Mouse (Mus musculus): Measurements from ENCODE around the gene Btaf1. TPM values are rescaled to one million over a fixed set of nuclear protein-coding genes. Genes with fewer than 3 reads are reported as not detected.
"Not testable (repeated sequence)": the region's sequence is repeated elsewhere in the genome, so short reads cannot be mapped to it uniquely, and the experiment has no call there.

Btaf1 gene
- polyA plus RNA-seq, 1 experiment = 4.0 TPM

GRCm38 (mm10) chr19:36918441-36919301 lies 7.2 kb upstream of the Btaf1 start:
- WGBS = under 1% methylated on average over 85 of the region's 85 CpGs
- no peak for DNase-seq (ENCODE audit: low read depth, low spot score)

DNA sequence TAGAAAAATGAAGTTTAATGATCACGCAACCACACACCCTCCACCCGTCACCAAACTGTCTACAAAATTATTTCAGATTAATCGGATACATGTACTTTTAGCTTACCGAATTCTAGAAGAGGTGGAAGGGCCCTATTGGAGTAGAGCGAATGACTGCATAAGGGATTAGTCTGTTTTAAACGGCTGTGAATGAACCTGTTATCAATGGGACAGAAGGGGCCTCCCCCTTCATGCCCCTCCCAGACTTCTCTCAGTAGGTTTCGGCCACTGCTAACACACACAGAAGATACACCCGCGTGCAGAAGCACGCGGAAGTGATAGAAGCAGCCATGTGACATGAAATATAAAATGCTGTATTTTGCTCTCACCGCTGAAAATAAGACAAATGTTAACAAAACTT lies 6.4 kb upstream of the Btaf1 start, which contains the start of gene Fgfbp3:
Gene Fgfbp3, minus strand, starts transcription at position 150 of the 400 bp plus-strand sequence.
- no peak for DNase-seq (ENCODE audit: low read depth, low spot score)
- 9% methylated on average over 12 of the region's 12 CpGs for WGBS

DNA sequence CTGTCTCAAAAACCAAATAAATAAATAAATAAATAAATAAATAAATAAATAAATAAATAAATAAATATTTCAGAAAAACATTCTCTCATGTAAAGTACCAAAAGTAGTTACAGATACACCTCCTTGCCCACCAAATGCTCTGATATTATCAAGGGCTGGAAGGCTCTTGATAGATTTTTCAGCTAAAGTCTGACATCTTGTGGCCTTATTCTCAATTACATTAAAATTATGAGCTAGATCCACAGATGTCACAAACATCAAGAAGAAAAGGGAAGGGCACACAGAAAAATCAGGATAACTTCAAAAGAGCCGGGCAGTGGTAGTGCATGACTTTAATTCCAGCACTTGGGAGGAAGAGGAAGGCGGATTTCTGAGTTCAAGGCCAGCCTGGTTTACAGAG lies 3.9 kb upstream of the Btaf1 start:
- 15% methylated on average over 2 of the region's 2 CpGs for WGBS

DNA sequence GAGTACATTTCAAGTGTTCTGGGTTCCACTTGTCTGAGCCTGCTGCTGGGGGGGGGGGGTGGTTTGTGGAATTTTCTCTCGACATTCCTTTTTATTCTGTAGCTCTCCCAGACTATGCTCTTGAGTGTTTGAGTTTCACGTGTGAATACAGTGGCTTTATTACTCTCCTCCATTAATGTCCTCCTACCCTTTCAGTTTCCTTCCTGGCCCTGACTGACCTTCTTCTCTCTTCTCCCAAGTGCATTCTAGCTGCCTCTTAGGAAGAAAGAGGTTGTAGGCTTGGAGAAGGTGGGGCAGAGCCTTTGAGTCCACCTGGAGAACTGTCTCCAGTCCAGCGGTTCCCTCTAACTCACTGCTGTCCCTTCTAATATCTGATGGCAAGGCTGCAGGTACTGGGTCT lies 2.9 kb upstream of the Btaf1 start:
- 73% methylated on average over 3 of the region's 3 CpGs for WGBS

More for the DNA sequence above, 3.9 kb upstream of the Btaf1 start:
- DNase-seq (ENCODE audit: low read depth, low spot score) = no peak

GRCm38 (mm10) chr19:36926553-36927236 lies 816 bp downstream of the Btaf1 start:
- WGBS = 1% methylated on average over 26 of the region's 26 CpGs
- DNase-seq (ENCODE audit: low read depth, low spot score) = no peak

More for the DNA sequence above, 2.9 kb upstream of the Btaf1 start:
- DNase-seq (ENCODE audit: low read depth, low spot score) = no peak

GRCm38 (mm10) chr19:36927800-36928361 lies 2.0 kb downstream of the Btaf1 start:
- DNase-seq (ENCODE audit: low read depth, low spot score) = no peak
- WGBS = 70% methylated on average over 6 of the region's 6 CpGs

- DNase-seq (ENCODE audit: low read depth, low spot score) = no peak
Measured at GRCm38 (mm10) chr19:36929816-36930215, 3.9 kb downstream of the Btaf1 start.

DNA sequence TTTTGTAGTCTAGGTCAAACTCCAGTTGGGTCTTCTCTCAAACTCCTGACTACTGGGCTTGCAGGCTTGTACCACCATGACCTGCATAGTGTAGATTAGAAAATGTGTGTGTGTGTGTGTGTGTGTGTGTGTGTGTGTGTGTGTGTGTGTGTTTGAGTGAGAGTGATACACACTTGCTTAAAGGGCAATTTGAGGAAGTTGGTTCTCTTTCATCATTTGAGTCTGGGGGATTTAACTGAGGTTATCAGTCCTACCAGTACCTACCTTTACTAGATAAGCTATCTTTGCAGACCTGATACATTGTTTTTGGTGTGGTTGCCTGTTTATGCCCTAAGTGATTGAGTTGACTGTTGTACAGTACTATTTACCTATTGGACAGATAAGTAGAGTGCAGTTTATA lies 6.2 kb downstream of the Btaf1 start:
- no peak for DNase-seq (ENCODE audit: low read depth, low spot score)

DNA sequence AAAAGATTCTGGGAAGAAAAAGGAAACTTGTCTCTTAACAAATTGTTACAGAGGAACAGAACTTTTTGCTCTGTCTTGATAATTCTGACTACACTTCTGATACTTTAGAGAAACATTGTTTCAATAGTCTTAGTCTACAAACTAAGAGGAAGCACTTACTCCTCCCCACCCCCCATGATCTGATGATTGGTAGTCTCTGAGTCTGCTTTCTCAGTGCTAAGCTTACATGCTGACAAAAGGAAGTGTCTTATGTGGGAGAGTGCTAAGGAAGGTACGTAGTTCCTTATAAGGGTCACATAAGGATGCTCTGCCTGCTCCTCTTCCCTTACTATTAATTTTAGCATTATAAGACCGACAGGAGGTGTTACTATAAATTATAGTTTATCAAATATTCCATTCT lies 6.7 kb downstream of the Btaf1 start:
- 77% methylated on average over 2 of the region's 2 CpGs for WGBS
- no peak for DNase-seq (ENCODE audit: low read depth, low spot score)

- WGBS = 88% methylated on average over 4 of the region's 4 CpGs
- no peak for DNase-seq (ENCODE audit: low read depth, low spot score)
Measured at GRCm38 (mm10) chr19:36936285-36936684, 10.4 kb downstream of the Btaf1 start.

DNA sequence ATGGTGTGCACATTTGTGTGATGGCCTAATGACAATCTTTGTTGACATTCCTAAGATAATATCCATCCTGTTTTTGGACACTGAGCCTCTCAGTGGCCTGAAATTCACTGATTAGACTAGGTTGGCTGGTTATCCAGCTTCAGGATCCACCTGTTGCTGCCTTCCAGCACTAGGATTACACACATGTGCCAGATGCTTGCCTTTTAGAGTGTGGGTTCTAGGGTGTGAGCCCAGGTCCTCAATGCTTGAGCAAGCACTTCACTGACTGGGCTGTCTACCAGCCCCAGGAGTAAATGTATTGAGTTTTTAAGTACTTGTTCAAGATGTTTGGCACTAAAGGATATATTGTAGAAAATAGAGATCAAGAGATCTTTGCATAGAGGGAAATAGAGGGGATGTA lies 12.1 kb downstream of the Btaf1 start:
- DNase-seq (ENCODE audit: low read depth, low spot score) = no peak

DNA sequence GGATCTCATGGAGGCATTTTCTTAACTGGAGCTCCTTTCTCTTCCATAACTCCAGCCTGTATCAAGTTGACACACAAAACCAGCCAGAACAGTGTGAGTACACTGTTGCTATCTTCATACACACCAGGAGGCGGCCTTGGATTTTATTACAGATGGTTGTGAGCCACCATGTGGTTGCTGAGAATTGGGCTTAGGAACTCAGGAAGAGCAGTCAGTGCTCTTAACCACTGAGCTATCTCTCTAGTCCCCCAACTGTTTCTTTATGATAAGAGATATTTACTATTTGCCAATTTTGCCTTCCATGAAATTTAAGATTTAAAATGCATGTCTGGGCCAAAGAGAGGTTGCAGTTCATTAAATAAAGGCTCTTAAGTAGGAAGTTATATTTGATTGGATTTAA lies 14.2 kb downstream of the Btaf1 start:
- DNase-seq (ENCODE audit: low read depth, low spot score) = no peak
- 90% methylated on average over 1 of the region's 1 CpGs for WGBS

DNA sequence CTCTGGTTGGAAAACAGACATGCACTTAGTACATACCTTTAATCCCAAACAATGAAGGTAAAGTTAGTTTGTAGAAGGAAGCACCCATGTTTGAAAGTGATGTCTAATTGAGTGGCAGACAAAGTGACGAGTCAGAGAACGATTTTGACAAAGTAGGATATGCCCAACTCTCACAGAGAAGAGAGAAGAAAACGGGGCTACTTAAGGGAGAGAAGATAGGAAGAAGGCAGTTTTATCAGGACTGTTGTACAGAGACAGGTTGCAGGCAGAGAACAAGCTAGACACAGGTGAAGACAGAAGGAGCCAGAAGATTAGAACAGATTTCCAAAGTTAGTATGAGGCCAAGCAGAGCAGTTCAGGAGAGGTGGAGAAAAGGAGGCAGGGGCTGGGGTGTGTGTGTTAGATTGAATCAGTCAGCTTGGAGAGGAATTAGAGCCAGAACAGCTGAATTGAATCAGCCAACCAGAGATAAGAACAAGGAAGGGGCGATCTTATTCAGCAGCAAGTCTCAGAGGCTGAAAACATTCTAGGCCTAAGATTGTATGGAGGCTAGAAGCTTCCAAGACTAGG lies 27.8 kb downstream of the Btaf1 start:
- WGBS = 80% methylated on average over 4 of the region's 4 CpGs
- no peak for DNase-seq (ENCODE audit: low read depth, low spot score)

- 41% methylated on average over 4 of the region's 4 CpGs for WGBS
- no peak for DNase-seq (ENCODE audit: low read depth, low spot score)
Measured at GRCm38 (mm10) chr19:36958331-36958730, 32.5 kb downstream of the Btaf1 start.

DNA sequence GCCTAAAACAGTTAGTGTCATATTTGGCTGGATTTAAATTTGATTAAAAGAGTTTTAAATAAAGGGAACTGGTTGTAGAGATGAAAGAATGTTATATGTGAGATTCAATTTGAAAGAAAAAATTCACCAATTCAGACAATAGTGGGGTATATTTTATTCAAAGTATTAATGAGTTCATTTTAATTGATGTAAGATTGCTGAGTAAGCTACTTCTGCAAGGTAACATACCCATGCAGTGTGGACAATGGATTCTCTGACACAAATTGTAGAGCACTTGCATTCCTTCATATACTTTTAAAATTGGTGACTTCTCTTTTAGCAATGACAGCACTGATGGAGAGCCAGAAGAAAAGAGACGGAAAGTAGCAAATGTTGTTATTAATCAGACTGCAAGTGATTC lies 35.4 kb downstream of the Btaf1 start:
- 98% methylated on average over 1 of the region's 1 CpGs for WGBS
- DNase-seq (ENCODE audit: low read depth, low spot score) = no peak

DNA sequence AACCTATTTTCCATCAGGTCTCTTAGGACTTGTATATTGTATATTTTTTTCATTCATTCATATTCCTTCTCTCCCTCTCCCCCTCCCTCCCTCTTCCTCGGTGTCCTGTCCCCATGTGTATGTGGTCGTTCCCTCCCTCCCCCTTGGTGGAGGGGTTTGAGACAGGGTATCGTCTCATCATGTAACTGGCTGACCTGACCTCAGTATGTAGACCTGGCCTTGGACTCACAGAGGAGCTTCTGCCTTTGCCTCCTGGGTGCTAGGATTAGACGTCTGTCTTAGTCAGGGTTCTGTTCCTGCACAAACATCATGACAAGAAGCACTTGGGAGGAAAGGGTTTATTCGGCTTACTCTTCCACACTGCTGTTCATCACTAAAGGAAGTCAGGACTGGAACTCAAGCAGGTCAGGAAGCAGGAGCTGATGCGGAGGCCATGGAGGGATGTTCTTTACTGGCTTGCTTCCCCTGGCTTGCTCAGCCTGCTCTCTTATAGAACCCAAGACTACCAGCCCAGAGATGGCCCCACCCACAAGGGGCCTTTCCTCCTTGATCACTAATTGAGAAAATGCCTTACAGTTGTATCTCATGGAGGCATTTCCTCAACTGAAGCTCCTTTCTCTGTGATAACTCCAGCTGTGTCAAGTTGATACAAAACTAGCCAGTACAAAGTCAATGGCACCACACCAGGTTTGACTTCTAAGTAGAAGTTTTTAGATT lies 36.8 kb downstream of the Btaf1 start:
- WGBS = 87% methylated on average over 6 of the region's 6 CpGs

DNA sequence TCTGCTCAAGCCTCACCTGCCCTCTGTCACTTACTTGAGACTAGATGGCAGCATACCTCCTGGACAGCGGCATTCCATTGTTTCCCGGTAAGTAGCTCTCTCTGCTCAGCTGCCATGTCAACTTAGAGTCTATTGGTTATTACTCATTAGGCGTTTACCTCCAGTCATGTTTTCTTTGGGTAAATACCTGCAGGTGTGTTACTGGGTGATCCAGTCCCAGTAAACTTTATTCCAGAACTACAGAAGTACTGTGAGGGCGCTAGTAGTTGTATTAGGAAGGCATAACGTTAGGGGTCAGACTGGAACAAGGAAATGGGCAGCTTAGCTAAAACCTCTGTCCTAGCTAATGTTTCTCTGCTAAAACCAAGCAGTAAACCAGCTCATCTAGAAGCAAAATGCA lies 78.7 kb downstream of the Btaf1 start:
- no peak for DNase-seq (ENCODE audit: low read depth, low spot score)
- WGBS = 86% methylated on average over 5 of the region's 5 CpGs

More for the DNA sequence above, 36.8 kb downstream of the Btaf1 start:
- not testable (repeated sequence) for DNase-seq (ENCODE audit: low read depth, low spot score)

DNA sequence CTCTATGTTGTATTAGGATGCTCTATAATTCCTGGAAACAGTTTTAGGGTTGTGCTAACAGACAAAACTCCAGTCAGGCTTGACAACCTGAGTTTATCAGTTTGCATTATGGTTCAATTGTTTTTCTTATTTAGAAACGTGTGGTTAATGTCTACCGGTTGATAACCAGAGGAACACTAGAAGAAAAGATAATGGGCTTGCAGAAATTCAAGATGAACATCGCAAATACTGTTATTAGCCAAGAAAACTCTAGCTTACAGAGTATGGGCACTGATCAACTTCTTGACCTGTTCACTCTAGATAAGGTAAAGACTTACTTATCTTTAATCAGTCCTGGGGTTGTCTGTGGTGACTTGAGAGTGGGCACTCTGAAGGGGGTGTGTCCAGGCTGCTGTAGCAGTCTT lies 84.0 kb downstream of the Btaf1 start:
- no peak for DNase-seq (ENCODE audit: low read depth, low spot score)
- 87% methylated on average over 3 of the region's 3 CpGs for WGBS

GRCm38 (mm10) chr19:37013461-37013860 lies 87.6 kb downstream of the Btaf1 start:
- DNase-seq (ENCODE audit: low read depth, low spot score) = no peak
- 89% methylated on average over 6 of the region's 6 CpGs for WGBS
